Mouse (Mus musculus): ENCODE results near the gene Ankfn1. TPM values are rescaled to one million over a fixed set of nuclear protein-coding genes. Genes with fewer than 3 reads are reported as not detected.
A peak's percentile ranks its signal among the peaks of the same experiment; 100 is the strongest.

The Ankfn1 gene
- total RNA-seq, 2 experiments from 2014 or later = not detected

- ATAC-seq (replicated peaks; ENCODE audit: poor library complexity, severe bottlenecking) = no peak
Measured at GRCm38 (mm10) chr11:89476927-89477326, 300.5 kb downstream of the Ankfn1 start.

GRCm38 (mm10) chr11:89476047-89476446, 301.4 kb downstream of the Ankfn1 start:
- no peak for ATAC-seq (replicated peaks; ENCODE audit: poor library complexity, severe bottlenecking)

DNA sequence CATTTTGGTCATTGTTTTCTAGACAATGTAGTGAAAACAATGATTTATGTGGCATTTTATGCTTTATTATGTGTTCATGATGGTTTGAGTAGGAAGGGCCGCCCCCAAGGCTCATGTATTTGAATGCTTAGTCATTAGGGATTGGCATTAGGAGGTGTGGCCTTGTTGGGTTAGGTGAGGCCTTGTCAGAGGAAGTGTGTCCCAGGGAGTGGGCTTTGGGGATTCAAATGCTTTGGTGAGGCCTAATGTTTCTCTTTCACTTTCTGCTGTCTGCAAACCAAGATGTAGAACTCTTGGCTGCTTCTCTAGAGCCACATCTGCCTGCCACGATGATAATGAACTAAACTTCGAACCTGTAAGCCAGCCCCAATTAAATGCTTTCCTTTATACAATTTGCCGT, 304.6 kb downstream of the Ankfn1 start:
- ATAC-seq (replicated peaks; ENCODE audit: poor library complexity, severe bottlenecking) = no peak

DNA sequence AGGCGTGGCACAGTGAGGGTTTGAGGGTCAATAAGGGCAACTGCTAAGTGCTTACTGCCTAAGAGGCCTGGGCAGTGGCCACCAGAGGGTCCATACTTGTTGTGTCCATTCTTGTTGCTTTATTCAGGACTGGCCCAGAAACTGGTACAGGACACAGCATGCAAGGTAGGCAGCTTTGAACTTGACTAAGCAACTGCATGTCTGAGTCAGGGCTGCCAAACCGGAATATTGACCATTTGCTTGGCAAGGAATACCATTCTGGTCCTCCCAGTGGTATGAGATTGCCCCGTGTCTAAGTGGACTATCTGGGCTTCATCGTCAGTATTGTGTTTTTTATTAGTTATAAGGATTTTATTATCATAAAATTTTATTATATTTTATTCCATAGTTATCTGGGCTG, 312.1 kb downstream of the Ankfn1 start:
- ATAC-seq (replicated peaks; ENCODE audit: poor library complexity, severe bottlenecking) = no peak

GRCm38 (mm10) chr11:89462216-89462615, 315.2 kb downstream of the Ankfn1 start:
- no peak for ATAC-seq (replicated peaks; ENCODE audit: poor library complexity, severe bottlenecking)

DNA sequence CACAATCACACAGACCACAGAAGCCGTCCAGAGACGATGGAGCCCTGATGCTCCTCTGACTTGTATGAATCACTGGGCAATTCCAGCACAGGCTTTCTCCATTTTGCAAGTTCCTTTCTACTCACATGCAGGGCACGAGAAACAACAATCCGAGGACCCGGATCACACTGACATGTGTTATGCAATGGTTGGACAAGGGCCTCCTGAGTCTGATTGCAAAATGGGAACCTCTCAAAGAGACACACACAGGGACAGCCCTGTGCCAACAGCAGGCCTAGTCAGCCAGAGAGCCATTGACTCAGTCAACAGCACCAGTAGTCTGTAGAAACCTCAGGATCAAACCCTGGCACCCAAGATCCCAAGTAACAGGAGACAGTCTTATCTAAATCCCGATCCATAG, 318.0 kb downstream of the Ankfn1 start:
- no peak for ATAC-seq (replicated peaks; ENCODE audit: poor library complexity, severe bottlenecking)

DNA sequence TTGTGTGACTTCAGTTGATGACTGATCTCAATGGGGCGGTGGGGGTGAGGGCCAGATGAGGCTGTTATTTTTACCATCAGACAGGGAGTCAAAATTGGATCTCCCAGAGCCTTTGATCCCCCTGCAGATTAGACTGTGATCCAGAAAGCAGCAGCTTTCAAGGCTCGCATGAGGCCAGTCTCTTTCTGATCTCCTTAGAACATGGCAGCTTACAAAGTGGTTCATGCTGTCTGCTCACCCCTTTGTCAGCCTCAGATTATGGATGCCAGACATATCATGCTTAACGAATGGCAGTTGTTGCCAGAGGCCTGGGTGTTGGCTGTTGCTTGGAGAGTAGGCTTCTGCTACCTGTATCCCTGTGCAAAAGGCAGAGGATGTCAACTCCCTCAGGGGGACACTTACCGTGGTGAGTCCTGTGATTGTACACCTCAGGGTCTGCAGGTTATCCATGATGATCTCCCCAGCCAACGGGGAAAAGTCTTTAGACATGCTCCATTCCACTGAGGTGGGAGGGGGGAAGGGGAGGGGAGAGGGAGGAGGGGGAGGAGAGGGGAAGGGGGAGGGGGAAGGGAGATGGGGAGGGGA, 321.7 kb downstream of the Ankfn1 start:
- no peak for ATAC-seq (replicated peaks; ENCODE audit: poor library complexity, severe bottlenecking)

- ATAC-seq (replicated peaks; ENCODE audit: poor library complexity, severe bottlenecking) = no peak
Measured at GRCm38 (mm10) chr11:89454702-89455101, 322.8 kb downstream of the Ankfn1 start.

DNA sequence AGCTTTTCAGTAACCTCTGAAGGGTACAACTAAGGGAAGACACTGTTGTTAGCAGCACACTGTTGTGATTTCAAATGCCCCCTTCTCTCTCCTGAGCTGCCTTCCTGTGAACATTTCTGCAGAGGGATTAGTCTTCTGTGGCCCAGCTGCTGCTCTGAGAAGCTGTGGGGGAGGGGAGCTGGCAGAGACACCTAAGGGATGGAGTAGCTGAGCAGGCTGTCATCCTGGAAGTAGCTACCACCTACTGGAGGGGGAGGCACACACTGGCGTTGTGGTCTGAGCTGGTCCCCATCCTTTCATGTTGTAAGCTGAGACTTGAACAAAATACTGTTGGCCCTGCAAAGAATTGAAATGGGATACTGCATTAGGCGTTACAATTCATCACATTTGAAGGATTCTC, 324.6 kb downstream of the Ankfn1 start:
- ATAC-seq (replicated peaks; ENCODE audit: poor library complexity, severe bottlenecking) = no peak

DNA sequence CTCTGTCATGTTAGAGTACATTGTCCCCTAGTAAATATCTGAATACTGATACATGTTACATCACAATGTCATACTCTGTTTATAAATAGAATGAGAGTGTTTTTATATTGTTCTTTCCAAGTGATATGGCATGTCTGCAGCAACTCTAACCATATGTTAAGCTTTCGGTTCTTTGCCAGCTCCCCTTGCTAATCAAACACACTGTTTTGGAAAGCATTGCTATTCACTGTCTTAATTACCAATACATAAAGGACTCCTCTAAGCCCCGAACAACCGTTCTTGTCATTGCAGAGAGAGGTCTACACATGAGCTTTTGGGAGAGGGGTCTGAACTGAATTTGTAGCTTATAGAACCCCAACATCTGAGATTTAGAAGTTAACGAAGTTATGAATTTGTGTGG, 327.0 kb downstream of the Ankfn1 start:
- no peak for ATAC-seq (replicated peaks; ENCODE audit: poor library complexity, severe bottlenecking)

- no peak for ATAC-seq (replicated peaks; ENCODE audit: poor library complexity, severe bottlenecking)
Measured at GRCm38 (mm10) chr11:89448986-89449385, 328.5 kb downstream of the Ankfn1 start.

- ATAC-seq (replicated peaks; ENCODE audit: poor library complexity, severe bottlenecking) = no peak
Measured at GRCm38 (mm10) chr11:89447477-89447876, 330.0 kb downstream of the Ankfn1 start.

DNA sequence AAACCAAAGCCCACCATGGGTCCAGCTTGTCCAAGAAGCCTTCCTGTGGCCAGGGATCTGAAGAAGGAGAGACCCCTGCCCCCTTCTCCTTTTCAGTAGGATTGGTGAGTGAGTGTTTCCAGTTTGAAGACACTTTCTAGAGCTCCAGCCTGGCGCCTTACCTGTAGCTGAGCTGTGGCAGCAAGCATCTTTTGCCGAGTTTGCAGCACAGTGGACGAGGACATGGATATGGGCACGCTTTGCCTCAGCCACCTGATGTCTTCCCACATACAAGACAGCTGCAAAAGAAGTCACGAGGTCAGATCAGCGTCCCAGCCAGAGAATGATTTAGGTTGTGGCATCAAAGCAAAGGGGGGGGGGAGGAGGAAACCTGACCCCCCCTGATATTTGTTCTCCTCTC, 336.9 kb downstream of the Ankfn1 start:
- no peak for ATAC-seq (replicated peaks; ENCODE audit: poor library complexity, severe bottlenecking)

DNA sequence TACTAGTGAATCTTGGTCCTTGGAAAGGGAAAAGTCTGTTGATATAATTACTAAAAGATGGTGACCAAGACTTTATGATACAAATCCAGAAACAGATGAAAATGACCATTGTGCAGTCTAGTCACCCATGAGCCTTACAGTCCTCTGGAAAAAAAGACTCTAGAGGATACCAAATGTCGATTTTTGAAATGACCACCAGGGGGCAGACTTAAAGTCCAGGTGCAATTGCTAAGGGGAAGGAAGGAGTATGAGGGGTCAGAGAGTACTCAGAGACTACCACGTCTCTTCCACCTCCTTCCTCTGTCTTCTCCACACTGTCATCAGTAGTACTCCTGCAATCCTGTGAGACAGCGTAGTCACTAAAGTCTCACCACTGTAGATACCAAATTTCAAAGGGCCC, 353.1 kb downstream of the Ankfn1 start:
- peak; percentile 33 for ATAC-seq (replicated peaks; ENCODE audit: poor library complexity, severe bottlenecking)

DNA sequence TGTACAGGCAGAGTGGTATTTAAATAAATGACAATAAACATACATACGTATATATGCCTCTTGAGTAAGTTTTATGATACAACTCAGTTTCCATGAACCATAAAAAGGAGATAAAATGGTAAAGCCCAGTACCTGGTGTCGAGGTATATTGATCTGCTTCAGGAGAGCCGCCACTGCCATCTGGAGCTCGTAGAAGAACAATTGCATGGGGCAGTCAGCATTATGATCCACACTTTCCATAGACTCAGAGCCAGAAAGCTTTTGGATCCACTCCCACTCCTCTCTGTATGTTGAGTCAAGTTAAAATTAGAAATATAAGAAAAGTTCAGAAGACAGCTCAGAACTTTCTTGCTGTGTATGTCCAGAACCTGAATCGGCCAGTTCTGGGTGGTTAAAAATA, 354.8 kb downstream of the Ankfn1 start:
- no peak for ATAC-seq (replicated peaks; ENCODE audit: poor library complexity, severe bottlenecking)

DNA sequence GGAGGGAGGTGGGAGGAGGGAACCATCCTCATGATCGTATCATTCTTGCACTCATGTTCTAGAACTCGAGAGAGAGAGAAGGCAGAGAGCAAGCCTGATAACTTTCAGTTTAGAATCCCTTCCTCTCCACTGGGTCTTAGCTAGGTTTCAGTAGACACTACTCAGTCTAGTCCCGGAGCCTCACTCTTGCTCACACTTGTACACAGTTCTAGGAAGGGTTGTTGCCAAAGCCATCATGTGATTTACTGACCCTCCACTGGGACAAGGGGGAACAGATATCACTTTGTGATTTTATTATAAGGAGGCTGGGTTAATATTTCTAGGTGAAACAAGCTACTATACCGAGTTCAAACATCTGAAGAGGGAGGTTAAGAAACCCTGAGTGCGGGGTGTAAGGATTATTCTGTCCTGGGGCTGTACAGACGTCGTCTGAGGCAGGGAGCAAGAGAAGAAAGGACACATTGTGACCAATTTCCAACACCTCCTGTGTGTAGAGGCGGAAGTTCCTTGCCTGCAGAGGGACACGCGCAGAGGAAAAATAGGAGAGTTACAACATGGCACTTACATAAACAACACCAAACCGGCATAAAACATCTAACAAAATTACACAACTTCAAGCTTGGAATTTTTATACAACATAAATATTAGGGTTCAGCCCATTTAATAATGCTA, 356.6 kb downstream of the Ankfn1 start:
- no peak for ATAC-seq (replicated peaks; ENCODE audit: poor library complexity, severe bottlenecking)

DNA sequence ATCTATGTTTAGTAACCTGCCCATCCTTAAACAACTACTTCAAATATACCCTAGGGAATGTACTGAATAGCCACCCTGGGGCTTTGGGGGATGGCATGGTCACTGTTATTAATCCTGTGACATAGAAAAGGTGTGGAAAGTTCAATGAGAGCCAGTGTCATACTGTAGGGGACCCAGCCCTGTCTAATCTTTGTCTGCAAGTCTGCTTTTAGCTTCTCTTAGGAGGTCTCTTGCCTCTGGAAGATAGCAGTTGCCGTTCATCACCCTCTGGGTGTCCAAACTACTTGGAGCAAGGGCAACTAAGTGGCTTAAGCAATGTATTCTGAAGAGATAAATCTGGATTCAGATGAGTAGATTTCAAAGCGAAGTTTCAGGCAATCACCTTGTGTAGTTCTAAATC, 357.6 kb downstream of the Ankfn1 start:
- no peak for ATAC-seq (replicated peaks; ENCODE audit: poor library complexity, severe bottlenecking)

DNA sequence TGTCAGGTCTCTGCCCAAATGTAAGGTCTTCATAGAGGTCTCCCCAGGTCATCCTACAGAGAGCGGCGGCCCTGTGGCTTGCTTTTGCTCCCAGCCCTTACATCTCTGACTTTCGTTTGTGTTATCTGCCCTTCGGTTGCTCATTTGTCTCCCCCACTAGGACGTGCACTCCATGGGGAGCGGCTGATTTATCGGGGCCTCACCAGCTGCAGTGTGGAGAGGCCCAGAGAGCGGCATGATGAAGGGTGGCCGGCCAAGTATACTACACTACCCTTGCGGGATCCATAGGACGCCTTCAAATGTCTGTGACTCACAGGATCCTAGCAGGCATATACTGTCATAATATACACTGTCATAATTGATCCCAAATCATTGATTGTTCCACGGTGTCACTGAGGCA, 358.8 kb downstream of the Ankfn1 start:
- no peak for ATAC-seq (replicated peaks; ENCODE audit: poor library complexity, severe bottlenecking)

DNA sequence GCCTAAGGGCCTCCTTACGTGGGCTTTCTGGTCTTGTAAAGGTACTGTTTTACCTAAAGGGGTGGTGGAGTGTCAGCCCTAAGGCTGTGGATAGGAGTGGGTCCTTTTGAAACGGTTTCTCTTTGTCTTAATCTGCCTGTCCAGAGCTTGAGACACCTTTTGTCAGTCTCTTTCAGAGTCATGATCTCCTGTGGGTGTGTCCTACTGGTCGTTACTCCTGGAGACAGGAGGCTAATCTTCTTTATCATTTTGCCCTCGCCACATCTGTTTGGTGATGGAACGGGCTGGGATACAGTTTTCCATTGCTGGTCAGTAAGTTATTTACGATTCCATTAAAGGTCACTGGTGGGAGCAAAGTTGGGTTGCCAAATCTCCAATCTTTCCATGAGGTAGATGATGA, 360.7 kb downstream of the Ankfn1 start:
- ATAC-seq (replicated peaks; ENCODE audit: poor library complexity, severe bottlenecking) = no peak

DNA sequence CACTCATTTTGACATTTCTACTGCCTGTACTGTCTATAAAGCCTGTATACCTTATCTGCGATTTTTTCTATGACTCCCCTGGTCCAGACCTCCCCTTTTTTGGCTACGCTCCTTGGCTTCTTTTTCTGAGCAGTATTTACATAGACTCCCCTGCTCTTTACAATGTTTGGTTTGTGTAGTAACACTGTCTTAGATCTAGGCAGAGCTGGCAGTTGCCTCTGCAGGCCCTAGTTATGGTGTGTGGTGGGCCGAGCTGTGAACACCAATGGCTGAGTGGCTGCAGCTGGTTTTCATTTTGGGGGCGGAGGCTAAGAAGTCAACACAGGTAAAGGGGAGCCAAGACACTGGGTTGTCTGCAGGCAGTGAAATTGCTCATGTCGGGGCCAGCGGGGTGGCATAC, 368.7 kb downstream of the Ankfn1 start:
- ATAC-seq (replicated peaks; ENCODE audit: poor library complexity, severe bottlenecking) = no peak

GRCm38 (mm10) chr11:89404489-89404888, 373.0 kb downstream of the Ankfn1 start:
- no peak for ATAC-seq (replicated peaks; ENCODE audit: poor library complexity, severe bottlenecking)

GRCm38 (mm10) chr11:89403436-89403835, 374.0 kb downstream of the Ankfn1 start:
- no peak for ATAC-seq (replicated peaks; ENCODE audit: poor library complexity, severe bottlenecking)

Measured in granulocyte monocyte progenitor cell, adult 5-6 weeks (primary cell).